Mouse (Mus musculus): ENCODE data around the gene Chd2. TPM values are rescaled to one million over a fixed set of nuclear protein-coding genes. Genes with fewer than 3 reads are reported as not detected.

The Chd2 gene
- total and polyA plus RNA-seq, 3 experiments, result 32.9 to 43.3 (median 38.1) TPM

GRCm38 (mm10) chr7:73489261-73489660, 52.4 kb downstream of the Chd2 start:
- WGBS, result 30% methylated on average over 5 of the region's 5 CpGs

GRCm38 (mm10) chr7:73481094-73481493, 60.5 kb downstream of the Chd2 start:
- H3K4me3 ChIP-seq, result no peak overlapping the region
- no peaks in the 10 kb centered on the region for H3K27me3 ChIP-seq (ENCODE audit: control insufficient read depth, insufficient read depth, low read length)
- H3K27ac ChIP-seq, result no peak overlapping the region
- TF ChIP-seq POLR2A (IDR thresholded peaks at IDR 0.05; ENCODE audit: insufficient read depth, low read depth, low read length) (no peak), CTCF (IDR thresholded peaks at IDR 0.05) (no peak), EP300 (IDR thresholded peaks at IDR 0.05; ENCODE audit: insufficient read depth, low read depth, low read length) (no peak)
- intact Hi-C loops (cut with DNase I), result no loop called here
- peaks cover 3% of the 10 kb centered on the region for H3K79me2 ChIP-seq (replicated peaks; ENCODE audit: control insufficient read depth, insufficient read depth, low read length)
- peaks cover 2% of the 10 kb centered on the region; the same call in 1 of the 2 replicates for H3K4me1 ChIP-seq (ENCODE audit: control insufficient read depth, insufficient read depth, low read length)
- 76% methylated on average over 6 of the region's 6 CpGs for WGBS
- no peak for DNase-seq
- peaks cover 36% of the 10 kb centered on the region for H3K36me3 ChIP-seq (ENCODE audit: control insufficient read depth, insufficient read depth, low read length)
- no peak overlapping the region for H3K9ac ChIP-seq (ENCODE audit: low read depth, low read length)

More at GRCm38 (mm10) chr7:73489261-73489660, 52.4 kb downstream of the Chd2 start:
- Histone ChIP-seq H3K4me1 (ENCODE audit: control insufficient read depth, insufficient read depth, low read length) (peaks cover 1% of the 10 kb centered on the region; the same call in 1 of the 2 replicates), H3K27ac (peak overlapping the region; percentile 26; the same call in 1 of the 2 replicates), H3K36me3 (ENCODE audit: control insufficient read depth, insufficient read depth, low read length) (peaks cover 35% of the 10 kb centered on the region), H3K27me3 (ENCODE audit: control insufficient read depth, insufficient read depth, low read length) (no peaks in the 10 kb centered on the region), H3K4me3 (no peak overlapping the region), H3K79me2 (replicated peaks; ENCODE audit: control insufficient read depth, insufficient read depth, low read length) (no peaks in the 10 kb centered on the region), H3K9ac (ENCODE audit: low read depth, low read length) (no peak overlapping the region; the same call in 1 of the 2 replicates)
- intact Hi-C loops (cut with DNase I), result no loop called here
- no peak for DNase-seq
- TF ChIP-seq EP300 (IDR thresholded peaks at IDR 0.05; ENCODE audit: insufficient read depth, low read depth, low read length) (no peak), CTCF (IDR thresholded peaks at IDR 0.05) (no peak), POLR2A (IDR thresholded peaks at IDR 0.05; ENCODE audit: insufficient read depth, low read depth, low read length) (no peak)

- no peak for TF ChIP-seq CTCF (IDR thresholded peaks at IDR 0.05)
- no peak for TF ChIP-seq EP300 (IDR thresholded peaks at IDR 0.05; ENCODE audit: insufficient read depth, low read depth, low read length)
- TF ChIP-seq POLR2A (IDR thresholded peaks at IDR 0.05; ENCODE audit: insufficient read depth, low read depth, low read length), result no peak
- no peak for DNase-seq
- intact Hi-C loops (cut with DNase I), result no loop called here
- H3K79me2 ChIP-seq (replicated peaks; ENCODE audit: control insufficient read depth, insufficient read depth, low read length), result peaks cover 3% of the 10 kb centered on the region
- no peak overlapping the region for H3K4me3 ChIP-seq
- peak overlapping the region; percentile 79 for H3K27ac ChIP-seq
- H3K4me1 ChIP-seq (ENCODE audit: control insufficient read depth, insufficient read depth, low read length), result peaks cover 2% of the 10 kb centered on the region; the same call in 1 of the 2 replicates
- H3K36me3 ChIP-seq (ENCODE audit: control insufficient read depth, insufficient read depth, low read length), result peaks cover 36% of the 10 kb centered on the region
- 48% methylated on average over 3 of the region's 3 CpGs for WGBS
- H3K9ac ChIP-seq (ENCODE audit: low read depth, low read length), result no peak overlapping the region
- H3K27me3 ChIP-seq (ENCODE audit: control insufficient read depth, insufficient read depth, low read length), result no peaks in the 10 kb centered on the region
These were observed 62.1 kb downstream of the Chd2 start for GRCm38 (mm10) chr7:73479506-73479905.

- H3K27me3 ChIP-seq (ENCODE audit: control insufficient read depth, insufficient read depth, low read length), result no peaks in the 10 kb centered on the region
- intact Hi-C loops (cut with DNase I), result no loop called here
- H3K36me3 ChIP-seq (ENCODE audit: control insufficient read depth, insufficient read depth, low read length), result peaks cover 40% of the 10 kb centered on the region
- 58% methylated on average over 11 of the region's 11 CpGs for WGBS
- peak overlapping the region; percentile 79 for H3K27ac ChIP-seq
- peak in 1 of 2 experiments; percentile 34 for DNase-seq
- peak overlapping the region; percentile 22 for H3K4me3 ChIP-seq
- H3K4me1 ChIP-seq (ENCODE audit: control insufficient read depth, insufficient read depth, low read length), result peaks cover 2% of the 10 kb centered on the region; the same call in 1 of the 2 replicates
- H3K79me2 ChIP-seq (replicated peaks; ENCODE audit: control insufficient read depth, insufficient read depth, low read length), result peaks cover 3% of the 10 kb centered on the region
- H3K9ac ChIP-seq (ENCODE audit: low read depth, low read length), result peak overlapping the region; percentile 21
- TF ChIP-seq POLR2A (IDR thresholded peaks at IDR 0.05; ENCODE audit: insufficient read depth, low read depth, low read length) (no peak), CTCF (IDR thresholded peaks at IDR 0.05) (no peak), EP300 (IDR thresholded peaks at IDR 0.05; ENCODE audit: insufficient read depth, low read depth, low read length) (no peak)
These were observed 63.2 kb downstream of the Chd2 start for GRCm38 (mm10) chr7:73478157-73479058.

GRCm38 (mm10) chr7:73467741-73468140, 73.9 kb downstream of the Chd2 start:
- no peak overlapping the region for H3K9ac ChIP-seq (ENCODE audit: low read depth, low read length)
- no peak overlapping the region for H3K27ac ChIP-seq
- intact Hi-C loops (cut with DNase I), result no loop called here
- TF ChIP-seq CTCF (IDR thresholded peaks at IDR 0.05) (no peak), EP300 (IDR thresholded peaks at IDR 0.05; ENCODE audit: insufficient read depth, low read depth, low read length) (no peak), POLR2A (IDR thresholded peaks at IDR 0.05; ENCODE audit: insufficient read depth, low read depth, low read length) (no peak)
- H3K4me1 ChIP-seq (ENCODE audit: control insufficient read depth, insufficient read depth, low read length), result no peaks in the 10 kb centered on the region
- 0 out of 2 replicates have a peak, but pooled peaks cover 2% of the 10 kb centered on the region for H3K79me2 ChIP-seq (replicated peaks; ENCODE audit: control insufficient read depth, insufficient read depth, low read length)
- no peak overlapping the region for H3K4me3 ChIP-seq
- DNase-seq, result no peak
- peaks cover 29% of the 10 kb centered on the region for H3K36me3 ChIP-seq (ENCODE audit: control insufficient read depth, insufficient read depth, low read length)
- 91% methylated on average over 3 of the region's 3 CpGs for WGBS
- H3K27me3 ChIP-seq (ENCODE audit: control insufficient read depth, insufficient read depth, low read length), result no peaks in the 10 kb centered on the region

- no peak for DNase-seq
- WGBS, result 66% methylated on average over 2 of the region's 2 CpGs
- TF ChIP-seq POLR2A (IDR thresholded peaks at IDR 0.05; ENCODE audit: insufficient read depth, low read depth, low read length) (no peak), EP300 (IDR thresholded peaks at IDR 0.05; ENCODE audit: insufficient read depth, low read depth, low read length) (no peak), CTCF (IDR thresholded peaks at IDR 0.05) (no peak)
- Histone ChIP-seq H3K4me1 (ENCODE audit: control insufficient read depth, insufficient read depth, low read length) (no peaks in the 10 kb centered on the region), H3K9ac (ENCODE audit: low read depth, low read length) (no peak overlapping the region), H3K4me3 (no peak overlapping the region), H3K27ac (no peak overlapping the region), H3K79me2 (replicated peaks; ENCODE audit: control insufficient read depth, insufficient read depth, low read length) (peaks cover 2% of the 10 kb centered on the region; the same call in 1 of the 2 replicates), H3K27me3 (ENCODE audit: control insufficient read depth, insufficient read depth, low read length) (no peaks in the 10 kb centered on the region), H3K36me3 (ENCODE audit: control insufficient read depth, insufficient read depth, low read length) (peaks cover 28% of the 10 kb centered on the region)
- intact Hi-C loops (cut with DNase I), result loop anchor here (5.0 kb wide), 1 partner anchor 44 kb away; no protein-coding TSS in a partner anchor
These were observed 78.1 kb downstream of the Chd2 start for GRCm38 (mm10) chr7:73463546-73463945.

Measured in heart, adult 2 months (tissue).